Mouse (Mus musculus) limb, embryonic 14.5 days (tissue): ENCODE measurements around the gene Apbb1. TPM values are rescaled to one million over a fixed set of nuclear protein-coding genes. Genes with fewer than 3 reads are reported as not detected.
A peak's percentile ranks its signal among the peaks of the same experiment; 100 is the strongest.

ENCODE experiments used
- ATAC-seq: fragments of 200-750 bp; cut with Nextera tagmentation; 2 replicates; pipeline ENCODE4 v1.8.0; 2017; ENCODE audit warnings: low read depth, moderate number of reproducible peaks, moderate TSS enrichment; ENCODE audit not compliant: low FRiP score
- DNase-seq: peaks from one replicate; pipeline ENCODE4 v3.0.0-alpha.2; 2015; ENCODE audit warnings: low spot score
- H3K27ac ChIP-seq: fragments of 300-500 bp; sonication (generic); replicated peaks from 2 replicates; pipeline ENCODE4 v1.5.1; 2014; ENCODE audit warnings: low read depth, mild to moderate bottlenecking, low read length, moderate library complexity, mixed read lengths
- H3K27me3 ChIP-seq: fragments of 300-500 bp; sonication (generic); 2 replicates; pipeline ENCODE4 v1.6.1; 2014; ENCODE audit warnings: low read length, mixed read lengths; ENCODE audit not compliant: control insufficient read depth, insufficient read depth
- H3K36me3 ChIP-seq: fragments of 300-500 bp; sonication (generic); 2 replicates; pipeline ENCODE4 v1.6.1; 2014; ENCODE audit warnings: mild to moderate bottlenecking, low read length, moderate library complexity, mixed read lengths; ENCODE audit not compliant: control insufficient read depth, insufficient read depth
- H3K4me1 ChIP-seq: fragments of 300-500 bp; sonication (generic); 2 replicates; pipeline ENCODE4 v1.6.1; 2014; ENCODE audit warnings: antibody characterized with exemption, low read length, mixed read lengths; ENCODE audit not compliant: control insufficient read depth, insufficient read depth
- H3K4me2 ChIP-seq: fragments of 300-500 bp; sonication (generic); replicated peaks from 2 replicates; pipeline ENCODE4 v1.6.1; 2014; ENCODE audit warnings: low read depth, mild to moderate bottlenecking, low read length, moderate library complexity; ENCODE audit not compliant: severe bottlenecking
- H3K4me3 ChIP-seq: fragments of 300-500 bp; sonication (generic); replicated peaks from 2 replicates; pipeline ENCODE4 v1.5.1; 2014; ENCODE audit warnings: low read length
- H3K9ac ChIP-seq: fragments of 300-500 bp; sonication (generic); 2 replicates; pipeline ENCODE4 v1.6.1; 2014; ENCODE audit warnings: mild to moderate bottlenecking, low read depth, low read length, moderate library complexity; ENCODE audit not compliant: severe bottlenecking
- H3K9me3 ChIP-seq: fragments of 300-500 bp; sonication (generic); 2 replicates; pipeline ENCODE4 v1.6.1; 2016; ENCODE audit warnings: low read length; ENCODE audit not compliant: control insufficient read depth
- POLR2A ChIP-seq: fragments of 200-500 bp; IDR thresholded peaks from 2 replicates; pipeline ENCODE4 v1.8.0; 2012; ENCODE audit warnings: inconsistent platforms, mild to moderate bottlenecking, moderate library complexity, borderline replicate concordance; ENCODE audit not compliant: insufficient read depth, insufficient read length; ENCODE audit errors: extremely low read depth
- WGBS: fragments of 180-500 bp; shearing (Covaris S2); extraction: QIAGEN DNeasy Blood & Tissue Kit; methylation state at CpG from one replicate; pipeline ENCODE4 v1.1.7; 2014; 5-methylcytosine and 5-hydroxymethylcytosine counted together
- polyA plus RNA-seq, 2 experiments: library from polyadenylated mRNA; depleted of rRNA in 1 of 2; stranded (reverse) in 1 of 2; unstranded in 1 of 2; fragments of >200 nt; fragmentation: Nextera tagmentation in 1 of 2; extraction: Ambion mirVana in 1 of 2; gene quantifications; 2 replicates each; pipeline versions ENCODE4 v1.2.1 to v1.2.3; 2012 to 2014

The Apbb1 gene
- polyA plus RNA-seq, 2 experiments, result 30.3 to 55.1 TPM

DNA sequence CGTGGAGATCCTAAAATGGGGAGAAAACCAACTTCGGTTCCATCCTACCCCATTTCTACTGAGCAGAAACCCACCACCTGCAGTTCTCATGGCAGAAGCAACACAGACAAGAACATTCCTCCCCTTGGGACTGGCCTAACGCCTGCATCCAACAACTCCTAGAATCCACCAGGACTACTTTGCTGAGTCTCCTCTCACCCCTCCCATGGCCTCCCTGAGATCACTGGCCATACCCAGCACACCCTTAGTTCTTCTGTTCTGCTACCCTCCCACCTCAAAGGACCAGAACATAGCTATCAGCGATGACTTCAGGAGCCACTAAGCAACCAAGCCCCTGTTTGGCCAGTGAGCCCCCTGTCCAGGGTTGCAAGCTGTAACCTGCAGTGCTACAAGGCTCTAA lies 10.7 kb downstream of the Apbb1 start:
- Histone ChIP-seq H3K9me3 (no peaks in the 10 kb centered on the region), H3K27ac (no peak overlapping the region), H3K4me2 (no peak overlapping the region), H3K36me3 (peaks cover 38% of the 10 kb centered on the region), H3K4me1 (peaks cover 18% of the 10 kb centered on the region), H3K9ac (no peak overlapping the region), H3K27me3 (no peaks in the 10 kb centered on the region), H3K4me3 (no peak overlapping the region)
- DNase-seq (no peak), ATAC-seq (no peak)
- TF ChIP-seq POLR2A, result no peak
- 79% methylated on average over 4 of the region's 4 CpGs for WGBS

DNA sequence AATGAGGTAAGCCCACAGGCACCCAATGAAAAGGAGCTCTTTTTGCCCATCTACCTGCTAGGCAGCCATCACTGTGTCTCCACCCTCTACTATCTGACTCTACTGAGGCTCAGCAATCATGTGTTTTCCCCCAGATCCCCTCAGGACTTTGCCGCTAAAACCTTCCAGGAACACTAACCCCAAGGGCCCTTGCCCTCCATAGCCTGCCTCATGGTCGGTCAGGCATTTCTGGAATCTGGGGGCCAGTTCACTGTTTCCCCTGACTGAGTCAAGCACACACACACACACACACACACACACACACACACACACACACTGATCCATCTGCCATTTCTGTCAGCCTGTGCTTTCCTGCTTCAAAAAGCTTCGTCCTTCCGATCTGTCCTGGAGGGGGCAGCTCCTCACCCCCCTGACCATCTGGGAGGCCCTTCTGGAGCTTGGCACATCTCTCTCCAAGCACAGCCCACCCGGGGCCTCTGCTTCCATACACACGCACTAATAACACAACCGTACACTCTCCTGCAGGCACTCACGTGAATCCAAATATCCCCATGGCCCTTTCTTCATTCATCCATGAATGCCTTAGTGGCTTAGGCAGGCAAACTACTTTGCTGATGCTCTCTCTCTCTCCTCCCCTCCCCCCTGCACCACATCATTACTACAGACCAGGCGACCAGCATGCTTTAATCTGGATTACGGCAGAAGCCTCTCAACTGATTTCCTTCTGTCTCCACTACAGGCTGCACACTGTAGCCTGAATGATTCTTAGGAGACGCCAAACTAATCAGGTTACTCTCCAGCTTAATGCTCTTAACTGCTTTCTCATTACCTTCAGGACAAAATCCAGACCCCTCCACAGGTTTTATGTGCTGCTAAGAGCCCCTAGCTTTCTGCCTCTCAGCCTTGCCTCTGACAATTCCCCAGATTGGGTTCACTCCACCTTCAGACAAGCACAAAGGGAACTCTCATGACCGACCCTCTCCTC lies 11.6 kb downstream of the Apbb1 start:
- ATAC-seq (no peak), DNase-seq (no peak)
- WGBS, result 28% methylated on average over 12 of the region's 12 CpGs
- Histone ChIP-seq H3K27me3 (no peaks in the 10 kb centered on the region), H3K4me2 (no peak overlapping the region), H3K4me1 (peaks cover 18% of the 10 kb centered on the region), H3K9me3 (no peaks in the 10 kb centered on the region), H3K36me3 (peaks cover 46% of the 10 kb centered on the region), H3K9ac (0 out of 2 replicates have a peak overlapping the region, but pooled peaks have one; percentile 28), H3K4me3 (no peak overlapping the region), H3K27ac (0 out of 2 replicates have a peak overlapping the region, but pooled peaks have one; percentile 13)
- no peak for TF ChIP-seq POLR2A

DNA sequence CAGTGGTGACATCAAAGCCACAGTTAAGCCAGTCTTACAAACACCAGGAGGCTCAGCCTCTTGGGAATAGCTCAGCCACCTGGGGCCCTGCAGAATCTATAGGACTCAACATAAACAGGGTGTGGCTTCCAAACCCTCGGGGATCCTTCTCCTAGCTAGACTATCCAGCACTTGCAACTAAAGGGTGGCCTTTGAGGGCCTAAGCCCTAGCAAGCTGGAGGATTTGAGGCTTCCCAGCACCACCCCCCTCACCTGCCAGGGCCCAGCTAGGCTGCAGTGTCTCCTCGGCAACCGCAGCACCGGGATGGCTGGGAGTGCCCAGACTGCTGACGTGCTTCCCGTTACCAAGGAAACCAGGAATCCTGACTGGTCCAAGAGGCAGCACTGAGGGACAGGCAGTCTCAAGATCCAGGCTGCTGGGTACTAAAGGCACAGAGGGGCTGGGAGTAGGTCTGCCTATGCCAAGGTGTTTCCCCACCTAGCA lies 12.4 kb downstream of the Apbb1 start:
- no peak overlapping the region for H3K9ac ChIP-seq
- no peak overlapping the region for H3K4me3 ChIP-seq
- no peaks in the 10 kb centered on the region for H3K9me3 ChIP-seq
- TF ChIP-seq POLR2A, result no peak
- ATAC-seq, result peak; percentile 67
- peak; percentile 13 for DNase-seq
- WGBS, result 4% methylated on average over 6 of the region's 6 CpGs
- peaks cover 50% of the 10 kb centered on the region for H3K36me3 ChIP-seq
- H3K27me3 ChIP-seq, result no peaks in the 10 kb centered on the region
- no peak overlapping the region for H3K27ac ChIP-seq
- peaks cover 18% of the 10 kb centered on the region for H3K4me1 ChIP-seq
- H3K4me2 ChIP-seq, result no peak overlapping the region

DNA sequence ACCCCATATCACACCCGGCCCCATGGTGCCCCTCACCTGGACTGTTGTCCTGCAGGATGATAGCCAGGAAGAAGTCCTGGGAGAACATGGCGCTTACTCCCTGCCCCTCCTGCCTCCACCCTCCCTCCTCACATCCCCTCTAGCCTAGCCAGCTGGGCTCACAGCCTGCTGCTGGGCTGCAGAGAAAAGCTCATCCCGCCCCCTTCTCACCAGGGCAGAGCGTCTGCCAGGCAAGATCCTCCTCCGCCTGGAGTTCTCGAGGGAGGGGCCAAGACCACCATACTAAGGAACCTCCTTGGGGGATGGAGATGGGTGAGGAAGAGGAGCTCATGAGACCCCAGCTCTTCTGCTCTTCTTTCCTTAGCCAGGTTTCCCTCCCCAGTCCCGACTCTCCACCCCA lies 12.9 kb downstream of the Apbb1 start:
- DNase-seq, result no peak
- Histone ChIP-seq H3K4me3 (no peak overlapping the region), H3K9me3 (no peaks in the 10 kb centered on the region), H3K36me3 (peaks cover 48% of the 10 kb centered on the region), H3K4me2 (no peak overlapping the region), H3K4me1 (peaks cover 18% of the 10 kb centered on the region), H3K27ac (no peak overlapping the region), H3K9ac (no peak overlapping the region), H3K27me3 (no peaks in the 10 kb centered on the region)
- WGBS, result 37% methylated on average over 7 of the region's 7 CpGs
- no peak for TF ChIP-seq POLR2A
- ATAC-seq, result no peak

DNA sequence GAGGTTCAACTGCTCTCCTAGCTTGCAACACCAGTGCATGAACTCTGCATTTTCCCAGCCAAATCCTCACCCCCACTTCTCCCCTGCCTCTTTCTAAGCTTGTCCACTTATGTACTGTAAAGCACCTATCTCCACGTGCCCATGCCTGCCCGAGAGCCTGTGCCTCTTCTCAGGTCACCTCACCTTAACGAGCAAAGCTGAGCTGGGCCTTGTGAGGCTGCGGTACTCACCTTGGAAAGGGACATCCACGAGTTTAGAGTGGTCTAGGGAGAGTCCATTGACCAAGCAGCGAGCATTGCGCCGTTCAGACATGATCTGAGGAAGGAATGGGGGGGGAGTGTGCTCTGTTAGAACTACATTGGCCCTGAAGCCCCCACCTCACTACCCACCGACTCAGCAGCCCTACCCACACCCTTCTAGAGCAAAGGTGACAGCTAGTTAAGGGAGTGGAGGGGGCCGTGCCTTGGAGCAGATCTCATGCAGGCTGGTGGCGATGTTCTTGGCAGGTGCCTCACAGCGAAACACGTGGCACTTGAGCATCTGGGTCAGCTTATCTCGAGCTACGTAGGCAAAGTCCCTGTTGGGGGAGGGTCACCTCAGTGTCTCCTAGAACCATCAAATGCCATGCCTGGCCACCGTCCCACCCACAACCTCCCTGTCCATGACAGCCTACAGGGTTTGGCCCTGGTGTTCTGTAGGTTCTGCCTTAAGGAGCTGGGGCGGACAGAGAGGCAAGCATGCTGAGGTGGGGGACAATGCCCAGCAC lies 16.2 kb downstream of the Apbb1 start:
- WGBS, result 84% methylated on average over 17 of the region's 17 CpGs
- no peak overlapping the region for H3K4me3 ChIP-seq

More for the DNA sequence above, 16.2 kb downstream of the Apbb1 start:
- Histone ChIP-seq H3K9ac (no peak overlapping the region), H3K4me1 (peaks cover 15% of the 10 kb centered on the region), H3K4me2 (no peak overlapping the region), H3K36me3 (peaks cover 61% of the 10 kb centered on the region), H3K27me3 (no peaks in the 10 kb centered on the region), H3K9me3 (no peaks in the 10 kb centered on the region), H3K27ac (no peak overlapping the region)
- DNase-seq (no peak), ATAC-seq (no peak)
- TF ChIP-seq POLR2A, result no peak
